Mouse (Mus musculus): Measurements from ENCODE around the gene Lrp5.

Lrp5 gene

DNA sequence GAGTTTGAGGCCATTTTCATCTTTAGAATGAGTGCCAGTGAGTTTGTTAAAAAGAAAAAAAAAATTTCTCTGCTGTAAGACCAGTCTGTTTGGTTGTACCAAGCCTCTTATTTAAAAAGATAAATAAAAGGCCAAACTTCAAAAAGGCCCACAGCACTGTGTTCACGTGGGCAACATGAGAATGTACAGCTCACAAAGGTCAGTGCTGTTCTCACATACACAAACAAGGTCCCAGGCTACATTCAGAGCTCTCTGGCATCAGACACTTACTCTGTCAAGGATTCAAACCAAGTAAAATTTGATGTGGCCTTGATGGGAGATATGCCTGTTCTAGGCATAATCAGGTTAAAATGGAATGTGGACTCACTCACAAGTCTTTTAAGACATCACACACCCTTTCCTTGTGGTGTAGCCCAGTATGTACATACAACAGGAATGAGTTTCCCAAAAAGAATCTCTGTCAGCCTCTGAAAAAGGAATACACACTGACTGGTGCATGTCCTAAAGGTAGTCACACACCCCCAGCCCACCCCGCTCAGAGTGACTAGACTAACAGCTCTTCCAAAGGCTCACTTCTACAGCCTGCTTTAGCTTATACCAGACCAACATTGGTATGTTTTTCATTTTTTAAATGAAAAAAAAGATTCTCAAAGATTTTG lies 130.1 kb downstream of the Lrp5 start:
- no peak for DNase-seq (ENCODE audit: low read depth, low spot score)

DNA sequence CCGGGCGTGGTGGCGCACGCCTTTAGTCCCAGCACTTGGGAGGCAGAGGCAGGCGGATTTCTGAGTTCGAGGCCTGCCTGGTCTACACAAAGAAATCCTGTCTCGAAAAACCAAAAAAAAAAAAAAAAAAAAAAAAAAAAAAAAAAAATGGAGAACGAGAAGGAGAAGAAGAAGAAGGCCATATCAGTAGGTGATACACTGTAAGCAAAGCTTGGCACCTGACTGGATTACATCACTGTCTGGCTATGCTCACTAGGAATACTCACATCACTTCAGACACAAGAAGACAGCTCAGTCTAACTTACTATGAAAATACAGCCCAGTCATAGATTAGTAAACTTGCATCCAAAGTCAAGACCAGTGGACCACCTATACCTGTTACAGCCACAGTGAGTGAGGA lies 131.6 kb downstream of the Lrp5 start:
- no peak for DNase-seq (ENCODE audit: low read depth, low spot score)

DNA sequence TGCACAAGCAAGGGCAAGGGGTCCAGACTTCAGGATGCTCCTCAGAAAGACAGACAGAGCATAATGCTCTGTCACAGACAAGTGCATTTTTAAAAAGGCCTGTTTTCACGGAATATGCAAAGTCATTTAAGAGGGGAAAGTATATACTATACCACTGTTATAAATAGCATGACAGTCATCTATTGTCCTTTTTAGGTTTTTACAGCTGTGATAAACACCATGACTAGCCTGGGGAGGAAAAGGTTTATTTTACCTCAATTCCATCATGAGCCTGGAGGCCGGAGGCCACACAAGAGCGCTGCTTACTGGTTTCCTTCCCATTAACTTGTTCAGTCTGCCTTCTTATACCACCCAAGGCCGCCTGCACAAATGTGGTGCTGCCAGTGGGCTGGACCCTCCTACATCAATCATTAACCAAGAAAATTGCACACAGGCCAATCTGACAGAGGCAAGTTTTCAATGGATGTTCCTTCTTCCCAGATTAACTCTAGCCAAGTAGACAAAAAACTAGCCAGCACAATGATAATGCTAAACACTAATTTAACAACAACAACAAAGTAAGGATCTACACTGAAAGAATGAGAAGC lies 134.7 kb downstream of the Lrp5 start:
- DNase-seq (ENCODE audit: low read depth, low spot score) = no peak

DNA sequence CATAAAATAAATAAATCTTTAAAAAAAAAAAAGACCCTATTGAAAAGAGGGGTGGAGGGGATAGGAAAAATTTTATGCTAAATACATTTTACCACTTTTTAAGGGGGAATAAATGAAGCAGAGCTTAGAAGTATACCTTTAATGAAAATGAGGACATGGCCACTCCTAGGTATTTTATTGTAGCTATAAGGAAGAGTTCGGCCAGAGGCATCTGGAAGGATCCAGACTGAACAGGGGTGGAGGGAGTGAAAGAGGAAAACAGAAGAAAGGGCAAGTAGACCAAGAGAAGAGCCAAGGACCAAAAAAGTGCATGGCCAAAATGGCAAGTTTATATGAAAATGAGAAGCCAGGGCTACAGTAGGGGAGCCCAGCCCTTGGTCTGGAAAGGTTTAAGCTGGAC lies 136.3 kb downstream of the Lrp5 start:
- no peak for DNase-seq (ENCODE audit: low read depth, low spot score)

DNA sequence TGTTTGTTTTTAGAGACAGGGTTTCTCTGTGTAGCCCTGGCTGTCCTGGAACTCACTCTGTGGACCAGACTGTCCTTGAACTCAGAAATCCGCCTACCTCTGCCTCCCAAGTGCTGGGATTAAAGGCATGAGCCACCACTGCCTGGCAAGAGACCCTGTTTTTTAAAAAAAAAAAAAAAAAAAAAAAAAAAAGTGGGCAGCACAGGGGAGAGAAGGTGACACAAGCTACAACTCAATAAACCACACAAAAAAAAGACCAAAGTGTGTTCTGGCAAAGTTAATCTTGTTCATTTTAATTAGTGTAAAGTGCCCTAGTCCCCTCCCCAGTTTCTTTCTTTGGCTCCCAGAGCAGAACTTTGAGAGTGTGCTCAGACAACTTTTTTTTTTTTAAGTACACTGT lies 137.1 kb downstream of the Lrp5 start:
- no peak for DNase-seq (ENCODE audit: low read depth, low spot score)

DNA sequence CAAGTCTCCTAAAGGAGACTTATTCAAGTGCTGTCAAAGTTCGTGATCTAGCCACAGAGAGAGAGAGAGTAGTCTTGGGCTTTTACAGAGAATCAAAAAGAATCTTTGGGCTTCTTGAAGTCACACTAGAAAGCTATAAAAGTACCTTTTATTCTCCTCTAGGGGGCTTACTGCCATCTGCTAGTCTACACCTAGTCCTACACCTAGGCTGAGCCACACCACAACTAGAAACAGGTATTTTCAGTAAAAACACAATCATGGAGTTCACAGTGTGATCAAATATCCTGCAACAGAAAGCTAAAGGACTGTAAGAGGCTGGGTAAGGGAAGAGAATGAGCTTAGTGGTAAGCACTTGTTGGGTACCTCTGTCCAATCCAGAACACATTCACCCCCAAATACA lies 138.1 kb downstream of the Lrp5 start:
- DNase-seq (ENCODE audit: low read depth, low spot score) = no peak

DNA sequence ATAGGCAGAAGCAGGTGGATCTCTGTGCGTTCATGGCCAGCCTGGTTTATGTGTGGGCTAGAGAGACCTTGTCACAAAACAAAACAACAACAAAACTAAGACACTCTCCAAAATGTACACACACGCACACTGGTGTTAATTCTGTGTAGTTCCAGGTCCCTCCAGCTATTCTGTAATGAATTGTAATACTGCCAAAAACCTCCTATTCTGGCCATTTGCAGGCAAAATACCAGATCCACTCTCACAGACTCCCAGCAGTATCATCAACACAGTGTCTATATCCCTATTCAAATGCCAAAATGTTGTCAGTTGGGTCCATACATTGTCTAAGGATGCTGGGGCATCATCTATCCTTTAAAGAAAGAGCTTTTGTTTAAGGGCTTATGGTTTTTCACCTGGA lies 141.4 kb downstream of the Lrp5 start:
- no peak for DNase-seq (ENCODE audit: low read depth, low spot score)

DNA sequence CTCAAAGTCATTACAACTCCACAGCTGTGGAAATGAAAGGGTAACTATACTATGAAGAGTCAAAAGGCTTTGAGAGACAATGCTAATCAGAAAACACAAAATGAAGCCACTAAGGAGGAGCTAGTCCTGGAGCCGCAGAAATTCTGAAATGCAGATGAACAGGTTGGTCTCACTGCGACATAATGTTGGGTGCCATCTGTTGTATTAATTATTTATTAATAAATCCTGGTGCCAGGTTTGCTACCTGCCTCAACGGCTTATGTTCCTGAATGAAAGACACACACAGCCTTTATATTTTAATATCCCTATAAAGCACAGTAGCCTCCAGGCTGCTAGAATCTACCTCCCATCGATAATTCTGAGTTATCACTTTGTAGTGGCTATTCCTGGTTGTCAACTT lies 143.8 kb downstream of the Lrp5 start:
- no peak for DNase-seq (ENCODE audit: low read depth, low spot score)

DNA sequence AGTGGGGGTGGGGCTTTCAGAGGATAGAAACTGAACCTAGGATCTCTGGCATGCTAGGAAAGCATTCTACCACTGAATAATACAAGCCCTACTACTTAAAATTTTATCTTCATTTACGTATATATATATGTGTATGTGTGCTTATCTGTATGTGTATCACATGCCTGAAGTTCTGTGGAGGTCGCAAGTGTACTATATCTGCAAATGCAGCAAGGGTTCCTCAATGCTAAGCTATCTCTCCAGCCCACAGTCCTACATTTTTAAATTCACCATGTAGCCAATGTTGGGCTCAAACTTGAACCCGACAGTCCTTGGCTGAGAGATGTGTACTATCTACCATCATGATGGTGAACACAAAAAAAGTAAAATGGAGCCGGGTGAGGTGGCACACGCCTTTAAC lies 145.4 kb downstream of the Lrp5 start:
- no peak for DNase-seq (ENCODE audit: low read depth, low spot score)

DNA sequence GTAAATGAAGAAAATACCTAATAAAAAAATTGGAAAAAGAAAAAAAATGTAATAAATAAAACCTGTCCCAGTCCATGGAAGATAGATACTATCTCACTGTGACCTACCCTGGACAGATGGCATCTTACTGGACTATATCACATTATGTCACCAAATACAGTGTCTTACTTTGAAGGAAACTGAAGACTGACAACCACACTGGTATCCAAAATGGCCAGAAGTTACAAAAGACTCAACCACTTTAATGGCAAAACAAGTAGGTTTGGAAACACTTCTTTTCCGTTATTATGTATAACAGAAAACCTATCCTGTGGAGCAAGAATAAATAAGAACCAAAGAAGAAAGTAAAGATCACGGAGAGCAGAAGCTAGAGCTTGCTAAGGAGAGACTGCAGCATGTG lies 146.1 kb downstream of the Lrp5 start:
- no peak for DNase-seq (ENCODE audit: low read depth, low spot score)

DNA sequence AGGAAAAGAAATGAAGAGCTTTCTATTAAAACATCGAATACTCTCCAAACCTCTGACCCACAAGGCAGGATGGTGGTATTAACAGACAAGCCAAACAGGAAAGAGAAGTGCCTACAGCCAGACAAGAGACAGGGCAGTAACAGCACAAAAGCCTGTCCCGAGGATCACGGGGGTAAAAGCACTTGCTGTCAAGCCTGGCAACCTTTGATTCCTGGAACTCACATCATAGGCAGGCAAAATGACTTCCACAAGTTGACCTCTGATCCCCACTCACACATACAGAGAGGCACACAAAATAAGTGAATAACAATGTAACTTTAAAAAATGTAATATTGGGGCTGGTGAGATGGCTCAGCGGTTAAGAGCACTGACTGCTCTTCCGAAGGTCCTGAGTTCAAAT lies 146.9 kb downstream of the Lrp5 start:
- no peak for DNase-seq (ENCODE audit: low read depth, low spot score)

DNA sequence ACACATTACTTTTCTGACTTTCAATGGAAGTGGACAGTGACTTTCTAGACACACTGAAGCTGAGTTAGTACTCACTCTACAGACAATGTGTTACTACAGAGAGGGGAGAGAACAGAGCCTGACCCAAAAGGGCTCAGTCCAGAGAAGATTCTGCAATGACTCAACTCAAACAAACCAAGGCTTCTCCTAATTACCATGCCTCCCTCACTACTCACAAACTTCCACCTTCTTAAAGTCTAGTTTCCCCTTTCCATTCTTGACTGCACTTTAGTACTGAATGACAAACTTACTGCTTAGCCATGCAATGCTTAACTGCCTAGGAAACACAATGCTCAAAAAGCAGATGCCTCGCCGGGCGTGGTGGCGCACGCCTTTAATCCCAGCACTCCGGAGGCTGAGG lies 148.7 kb downstream of the Lrp5 start:
- DNase-seq (ENCODE audit: low read depth, low spot score) = peak; percentile 72

DNA sequence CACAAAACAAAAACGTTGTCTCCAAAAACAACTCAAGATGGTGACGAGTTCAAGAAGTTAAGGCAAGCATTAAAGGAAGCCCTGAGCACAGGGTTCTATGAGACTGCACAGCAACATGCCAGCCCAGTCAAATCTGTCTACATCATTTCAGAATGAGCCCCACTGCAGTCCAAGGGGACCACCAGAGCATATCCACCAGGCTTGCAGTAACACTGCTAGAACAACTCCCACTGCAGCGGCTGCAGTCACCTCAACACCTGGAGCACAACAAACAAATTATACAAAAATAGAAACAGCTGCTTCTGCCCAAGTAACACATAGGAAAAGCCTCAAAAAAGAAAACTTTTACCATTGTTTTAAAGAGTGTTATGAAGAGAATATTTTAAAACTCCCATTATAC lies 151.4 kb downstream of the Lrp5 start:
- DNase-seq (ENCODE audit: low read depth, low spot score) = peak; percentile 59
